In the genomic region with DNA sequence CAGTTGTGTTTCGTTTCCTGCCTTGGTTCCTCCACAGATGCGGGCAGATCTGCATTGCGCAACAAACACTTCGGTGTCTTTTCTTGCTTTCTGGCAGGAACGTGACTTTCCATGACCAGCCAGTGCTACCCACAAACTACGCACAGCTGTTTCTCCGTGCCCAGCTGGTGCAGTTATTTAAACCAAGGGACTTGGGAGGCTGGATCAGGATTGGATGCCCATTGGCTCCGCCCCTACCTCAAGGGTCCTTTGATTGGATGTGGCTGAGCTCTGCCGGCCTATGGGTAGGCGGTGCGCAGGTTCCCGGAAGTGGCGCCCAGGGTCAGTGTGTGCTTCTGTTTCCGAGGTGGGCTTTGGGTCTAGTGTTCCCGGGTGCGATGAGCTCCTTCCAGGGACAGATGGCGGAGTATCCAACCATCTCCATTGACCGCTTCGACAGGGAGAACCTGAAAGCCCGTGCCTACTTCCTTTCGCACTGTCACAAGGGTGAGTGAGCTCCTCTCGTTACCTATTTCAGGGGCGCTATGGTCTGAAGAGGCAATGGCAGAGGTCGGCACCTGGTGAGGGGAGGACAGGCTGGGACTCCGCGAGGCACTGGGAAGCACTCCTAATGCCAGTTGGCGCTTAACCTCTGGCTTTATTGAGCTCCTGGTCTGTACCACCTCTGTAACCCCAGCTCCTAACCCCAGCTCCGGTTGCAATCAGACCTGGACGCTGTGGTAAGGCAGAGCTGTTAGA, we compare ENCODE assay signal across 8 mouse cellular contexts. TPM values are rescaled to one million over a fixed set of nuclear protein-coding genes. Genes with fewer than 3 reads are reported as not detected.
DNase-seq lines count a peak whose midpoint lies in the region; ATAC-seq lines count a peak whose summit lies in the region.

Dclre1c (plus strand) TSS at position 291 of the 738 bp plus-strand sequence.

- peaks cover 3% of the 10 kb centered on the region for H3K4me1 ChIP-seq in hindbrain, embryonic 16.5 days (ENCODE audit: control insufficient read depth, insufficient read depth, low read depth, low read length)

- H3K4me2 ChIP-seq in hindbrain, embryonic 16.5 days (ENCODE audit: low read length) = peak within 1 kb of the TSS; percentile 95

- H3K4me3 ChIP-seq in hindbrain, embryonic 16.5 days (ENCODE audit: low read length) = peak within 1 kb of the TSS; percentile 74
- H3K4me3 ChIP-seq in macrophage (ENCODE audit: inconsistent target) = peak within 1 kb of the TSS; percentile 97

- no peak within 1 kb of the TSS for H3K27ac ChIP-seq in hindbrain, embryonic 16.5 days (ENCODE audit: low read depth, low read length)
- H3K27ac ChIP-seq in macrophage = peak within 1 kb of the TSS; percentile 96

- no peaks in the 10 kb centered on the region for H3K27me3 ChIP-seq in hindbrain, embryonic 16.5 days (replicated peaks; ENCODE audit: control insufficient read depth, insufficient read depth, low read length)

- no peaks in the 10 kb centered on the region for H3K9me3 ChIP-seq in hindbrain, embryonic 16.5 days (ENCODE audit: control insufficient read depth, low read length)

- peak; percentile 95 for DNase-seq in T-cell, adult 2 months (ENCODE audit: low spot score)
- DNase-seq in cerebellum, postnatal 36 days = peak; percentile 78 to 82
- DNase-seq in frontal cortex, postnatal 36 days (ENCODE audit: low spot score in 2 of 2) = peak; percentile 87 to 93
- DNase-seq in left cerebral cortex, adult 18-20 months (ENCODE audit: low spot score in 2 of 2) = peak; percentile 84 to 91
- DNase-seq in right cerebral cortex, adult 18-20 months = peak; percentile 94
- peak; percentile 50 for DNase-seq in urinary bladder, postnatal 10 days (ENCODE audit: low spot score)

- 1% methylated on average over 29 of the region's 29 CpGs for WGBS in hindbrain, embryonic 16.5 days
- WGBS in macrophage (ENCODE audit: missing documents) = under 1% methylated on average over 26 of the region's 29 CpGs

- H3K36me3 ChIP-seq in hindbrain, embryonic 16.5 days (ENCODE audit: control insufficient read depth, insufficient read depth, low read length) = no peaks in the 10 kb centered on the region
- no peaks in the 10 kb centered on the region for H3K36me3 ChIP-seq in macrophage (ENCODE audit: inconsistent target)

- peak; percentile 99 for ATAC-seq in hindbrain, embryonic 16.5 days

- peak within 1 kb of the TSS; percentile 70 for H3K9ac ChIP-seq in hindbrain, embryonic 16.5 days (ENCODE audit: low read depth, low read length)

- H3K79me2 ChIP-seq in macrophage (ENCODE audit: inconsistent target) = peaks cover 50% of the 10 kb centered on the region

RNA-seq across cellular contexts. Expression of gene Dclre1c, which starts in this region (rescaled TPM):
- 6.7 and 6.9 TPM in 2 replicates for polyA plus RNA-seq in hindbrain, embryonic 16.5 days (2015; fragmentation: Nextera tagmentation; extraction: Ambion mirVana)
- total RNA-seq in left cerebral cortex, adult 18-20 months (2021) = 10 to 100 TPM; 10.7 to 11.9 TPM
- total RNA-seq in macrophage (2018; cell fraction: chromatin; rRNA removed) = 100 to 1,000 TPM; 109 to 557 (median 408) TPM
- total RNA-seq in macrophage (2018; cell fraction: cytosol; rRNA removed) = 10 to 100 TPM; 17.0 to 55.2 (median 34.2) TPM
- total RNA-seq in macrophage (2018; cell fraction: nucleus; rRNA removed) = 100 to 1,000 TPM in 23 of 26 experiments, 10 to 100 TPM in 3; 86.8 to 420 (median 224) TPM
- 17.9 to 52.7 TPM (median 38.0 TPM) in 3 replicates for polyA plus RNA-seq in macrophage (2018)
